Mouse (Mus musculus): Measurements from ENCODE around the gene Prnp. TPM values are rescaled to one million over a fixed set of nuclear protein-coding genes. Genes with fewer than 3 reads are reported as not detected.

The Prnp gene
- total and polyA plus RNA-seq, 2 experiments from 2014 or later = 90.6 to 139 TPM

DNA sequence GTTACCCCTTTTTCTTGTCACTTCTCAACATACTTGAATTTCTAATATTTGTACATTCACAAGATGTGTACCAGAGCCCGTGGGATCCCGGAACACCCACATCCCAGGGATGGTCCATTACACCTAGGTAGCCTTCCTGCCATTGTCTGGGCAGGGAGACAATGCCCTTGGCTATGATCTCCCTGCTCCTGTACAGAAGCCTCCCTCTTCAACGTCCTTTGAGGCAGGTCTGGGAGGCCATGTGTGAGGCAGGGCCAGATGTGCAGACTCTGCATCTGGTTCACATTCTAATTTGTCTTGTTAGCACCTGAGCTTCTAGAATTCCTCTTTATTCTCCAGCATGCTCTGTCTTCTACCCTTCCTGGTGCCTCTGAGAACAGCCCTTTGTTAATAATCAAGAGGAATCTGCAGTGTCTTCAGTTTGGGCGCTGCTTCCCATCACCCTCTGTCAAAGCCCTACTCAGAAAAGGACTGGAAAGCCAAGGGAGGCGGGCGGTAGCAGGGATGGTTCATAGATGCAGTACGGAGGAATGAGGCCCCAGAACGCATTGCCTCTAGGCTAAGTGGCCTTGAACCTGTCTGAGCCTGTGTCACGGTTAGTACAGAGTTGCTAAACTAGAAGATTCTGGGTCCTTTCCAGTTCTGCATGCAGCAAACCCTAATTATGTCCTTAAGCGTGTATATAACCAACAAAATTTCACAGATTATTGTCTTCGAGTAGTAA, 39.4 kb downstream of the Prnp start:
- no peak overlapping the region for H3K4me2 ChIP-seq (ENCODE audit: low read depth, low read length)
- no peak for DNase-seq (ENCODE audit: low spot score)
- WGBS = 64% methylated on average over 11 of the region's 11 CpGs

DNA sequence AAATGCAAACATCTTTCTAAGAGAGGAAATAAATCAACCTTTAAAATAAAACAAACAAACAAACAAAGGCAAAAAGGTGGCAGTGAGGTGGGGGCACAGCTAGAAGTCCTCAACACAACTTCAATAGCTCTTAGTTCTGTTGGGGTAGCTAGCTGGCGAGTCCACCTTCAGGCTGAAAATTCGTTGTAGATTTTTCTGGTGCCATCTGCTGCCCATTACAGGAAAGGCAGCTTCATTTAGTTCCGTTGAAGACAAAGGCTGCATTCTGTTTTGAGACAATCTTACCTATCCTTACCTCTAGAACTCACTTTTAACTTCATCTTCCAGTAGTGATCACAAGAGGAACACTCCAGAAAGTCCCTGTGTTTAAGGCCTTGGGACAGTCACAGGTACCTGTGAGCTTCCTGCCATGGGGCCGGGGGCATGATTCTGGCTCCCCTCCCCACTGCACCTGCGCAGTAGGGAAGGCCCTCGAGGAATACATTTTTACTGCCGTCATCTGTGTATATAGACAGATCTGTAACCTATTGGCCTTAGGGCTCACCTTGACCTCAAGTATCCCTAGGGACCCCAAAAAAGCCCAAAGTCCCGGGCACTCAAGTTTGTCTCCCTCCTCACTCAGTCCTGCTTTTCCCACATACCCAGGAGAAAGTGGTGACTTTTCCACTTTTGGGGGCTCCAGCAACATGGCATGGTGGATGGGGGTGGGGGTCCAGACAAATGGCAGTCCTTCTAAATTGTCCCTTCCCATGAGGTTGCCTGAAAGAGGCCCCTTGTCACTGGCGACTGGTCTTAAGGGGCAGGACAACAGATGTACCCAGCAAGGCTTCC, 40.3 kb downstream of the Prnp start:
- H3K36me3 ChIP-seq (replicated peaks; ENCODE audit: control insufficient read depth, insufficient read depth, low read length) = no peaks in the 10 kb centered on the region
- H3K4me1 ChIP-seq (ENCODE audit: control insufficient read depth, insufficient read depth) = peaks cover 20% of the 10 kb centered on the region; the same call in 1 of the 2 replicates
- no peak for ATAC-seq (ENCODE audit: insufficient read depth, low read depth)
- H3K4me2 ChIP-seq (ENCODE audit: low read depth, low read length) = no peak overlapping the region
- DNase-seq (ENCODE audit: low spot score) = peak; percentile 55
- no peaks in the 10 kb centered on the region for H3K9me3 ChIP-seq (replicated peaks; ENCODE audit: control insufficient read depth, low read length)
- TF ChIP-seq EP300 (IDR thresholded peaks at IDR 0.05; ENCODE audit: low read depth) (no peak), CTCF (IDR thresholded peaks at IDR 0.05; ENCODE audit: low read depth) (peak; percentile 73)
- H3K4me3 ChIP-seq (ENCODE audit: low read depth, low read length) = no peak overlapping the region
- whole genome bisulfite sequencing = 47% methylated on average over 9 of the region's 9 CpGs
- no peak overlapping the region for H3K27ac ChIP-seq (ENCODE audit: low read depth)
- H3K9ac ChIP-seq (replicated peaks; ENCODE audit: low read depth, low read length) = no peak overlapping the region
- no peaks in the 10 kb centered on the region for H3K27me3 ChIP-seq (ENCODE audit: control insufficient read depth, insufficient read depth, low read length)

More for the DNA sequence above, 39.4 kb downstream of the Prnp start:
- Histone ChIP-seq H3K9ac (replicated peaks; ENCODE audit: low read depth, low read length) (no peak overlapping the region), H3K4me3 (ENCODE audit: low read depth, low read length) (no peak overlapping the region), H3K27me3 (ENCODE audit: control insufficient read depth, insufficient read depth, low read length) (no peaks in the 10 kb centered on the region), H3K9me3 (replicated peaks; ENCODE audit: control insufficient read depth, low read length) (no peaks in the 10 kb centered on the region), H3K27ac (ENCODE audit: low read depth) (no peak overlapping the region), H3K36me3 (replicated peaks; ENCODE audit: control insufficient read depth, insufficient read depth, low read length) (no peaks in the 10 kb centered on the region), H3K4me1 (ENCODE audit: control insufficient read depth, insufficient read depth) (peaks cover 17% of the 10 kb centered on the region; the same call in 1 of the 2 replicates)
- no peak for TF ChIP-seq CTCF (IDR thresholded peaks at IDR 0.05; ENCODE audit: low read depth)
- TF ChIP-seq EP300 (IDR thresholded peaks at IDR 0.05; ENCODE audit: low read depth) = no peak
- ATAC-seq (ENCODE audit: insufficient read depth, low read depth) = no peak

DNA sequence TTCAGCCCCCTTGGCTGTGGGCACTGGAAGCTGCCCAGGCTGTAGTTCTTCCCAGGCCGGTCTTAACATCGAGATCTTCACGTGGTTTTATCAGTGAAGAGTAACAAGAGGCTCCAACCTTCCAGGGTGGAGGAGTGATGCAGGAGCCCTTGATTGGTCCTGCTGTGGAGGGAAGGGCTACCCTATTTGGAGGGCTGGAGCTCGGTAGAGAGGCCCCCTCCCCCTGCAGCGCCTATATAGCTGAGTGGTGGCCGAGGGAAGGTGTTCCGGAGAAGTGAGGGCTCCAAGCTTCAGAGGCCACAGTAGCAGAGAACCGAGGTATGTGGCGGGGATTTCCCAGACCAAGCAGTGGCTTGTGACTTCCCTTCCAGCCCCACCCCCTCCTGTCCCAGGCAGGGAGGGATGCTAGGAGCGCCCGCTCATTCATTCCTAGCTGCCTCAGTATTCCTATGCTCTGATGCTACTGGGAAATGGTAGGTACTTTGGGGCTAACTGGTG, 40.9 kb downstream of the Prnp start, which contains the start of gene Prnd:
Gene Prnd, plus strand, starts transcription at position 264 of the 498 bp plus-strand sequence.
- TF ChIP-seq CTCF (IDR thresholded peaks at IDR 0.05; ENCODE audit: low read depth) (no peak), EP300 (IDR thresholded peaks at IDR 0.05; ENCODE audit: low read depth) (no peak)
- no peaks in the 10 kb centered on the region for H3K27me3 ChIP-seq (ENCODE audit: control insufficient read depth, insufficient read depth, low read length)
- H3K9me3 ChIP-seq (replicated peaks; ENCODE audit: control insufficient read depth, low read length) = no peaks in the 10 kb centered on the region
- ATAC-seq (ENCODE audit: insufficient read depth, low read depth) (0 out of 2 replicates have a peak, but pooled peaks have one; percentile 7), DNase-seq (ENCODE audit: low spot score) (no peak)
- H3K36me3 ChIP-seq (replicated peaks; ENCODE audit: control insufficient read depth, insufficient read depth, low read length) = no peaks in the 10 kb centered on the region
- H3K4me1 ChIP-seq (ENCODE audit: control insufficient read depth, insufficient read depth) = peaks cover 26% of the 10 kb centered on the region; the same call in 1 of the 2 replicates
- no peak within 1 kb of the TSS for H3K9ac ChIP-seq (replicated peaks; ENCODE audit: low read depth, low read length)
- 0 out of 2 replicates have a peak within 1 kb of the TSS, but pooled peaks have one; percentile 2 for H3K4me2 ChIP-seq (ENCODE audit: low read depth, low read length)
- no peak within 1 kb of the TSS for H3K4me3 ChIP-seq (ENCODE audit: low read depth, low read length)
- no peak within 1 kb of the TSS for H3K27ac ChIP-seq (ENCODE audit: low read depth)
- WGBS = 11% methylated on average over 10 of the region's 11 CpGs

DNA sequence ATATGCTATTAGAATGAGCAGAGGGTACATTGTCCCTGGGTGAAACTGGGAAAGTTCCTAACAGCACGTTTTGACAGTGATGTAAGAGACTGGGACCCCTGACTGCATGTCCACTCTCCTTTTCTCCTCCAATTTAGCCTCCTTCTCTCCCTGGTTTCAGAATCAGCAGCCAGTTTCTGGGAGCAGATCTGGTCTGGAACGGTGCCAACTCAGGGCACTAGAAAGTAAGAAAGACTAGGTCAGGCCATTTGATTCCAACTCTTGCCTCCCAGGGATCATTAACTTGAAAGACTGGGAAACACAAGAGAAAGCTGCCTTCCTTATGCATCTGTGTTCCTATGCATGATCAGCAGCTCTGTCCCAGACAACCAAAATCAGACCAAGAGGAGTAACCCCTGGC, 42.7 kb downstream of the Prnp start:
- TF ChIP-seq CTCF (IDR thresholded peaks at IDR 0.05; ENCODE audit: low read depth) (no peak), EP300 (IDR thresholded peaks at IDR 0.05; ENCODE audit: low read depth) (no peak)
- H3K27ac ChIP-seq (ENCODE audit: low read depth) = no peak overlapping the region
- H3K4me2 ChIP-seq (ENCODE audit: low read depth, low read length) = peak overlapping the region; percentile 56; the same call in 1 of the 2 replicates
- no peaks in the 10 kb centered on the region for H3K36me3 ChIP-seq (replicated peaks; ENCODE audit: control insufficient read depth, insufficient read depth, low read length)
- no peak overlapping the region for H3K4me3 ChIP-seq (ENCODE audit: low read depth, low read length)
- DNase-seq (ENCODE audit: low spot score) (no peak), ATAC-seq (ENCODE audit: insufficient read depth, low read depth) (no peak)
- WGBS = 55% methylated on average over 2 of the region's 2 CpGs
- H3K4me1 ChIP-seq (ENCODE audit: control insufficient read depth, insufficient read depth) = peaks cover 26% of the 10 kb centered on the region; the same call in 1 of the 2 replicates
- no peaks in the 10 kb centered on the region for H3K9me3 ChIP-seq (replicated peaks; ENCODE audit: control insufficient read depth, low read length)
- no peak overlapping the region for H3K9ac ChIP-seq (replicated peaks; ENCODE audit: low read depth, low read length)
- H3K27me3 ChIP-seq (ENCODE audit: control insufficient read depth, insufficient read depth, low read length) = no peaks in the 10 kb centered on the region

DNA sequence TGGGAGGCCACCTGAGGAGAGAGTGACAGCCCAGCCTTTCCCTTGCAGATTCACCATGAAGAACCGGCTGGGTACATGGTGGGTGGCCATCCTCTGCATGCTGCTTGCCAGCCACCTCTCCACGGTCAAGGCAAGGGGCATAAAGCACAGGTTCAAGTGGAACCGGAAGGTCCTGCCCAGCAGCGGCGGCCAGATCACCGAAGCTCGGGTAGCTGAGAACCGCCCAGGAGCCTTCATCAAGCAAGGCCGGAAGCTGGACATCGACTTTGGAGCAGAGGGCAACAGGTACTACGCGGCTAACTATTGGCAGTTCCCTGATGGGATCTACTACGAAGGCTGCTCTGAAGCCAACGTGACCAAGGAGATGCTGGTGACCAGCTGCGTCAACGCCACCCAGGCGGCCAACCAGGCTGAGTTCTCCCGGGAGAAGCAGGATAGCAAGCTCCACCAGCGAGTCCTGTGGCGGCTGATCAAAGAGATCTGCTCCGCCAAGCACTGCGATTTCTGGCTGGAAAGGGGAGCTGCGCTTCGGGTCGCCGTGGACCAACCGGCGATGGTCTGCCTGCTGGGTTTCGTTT, 43.3 kb downstream of the Prnp start:
- H3K9ac ChIP-seq (replicated peaks; ENCODE audit: low read depth, low read length) = no peak overlapping the region
- no peak for ATAC-seq (ENCODE audit: insufficient read depth, low read depth)
- WGBS = 17% methylated on average over 29 of the region's 29 CpGs
- H3K27me3 ChIP-seq (ENCODE audit: control insufficient read depth, insufficient read depth, low read length) = no peaks in the 10 kb centered on the region
- H3K4me3 ChIP-seq (ENCODE audit: low read depth, low read length) = peak overlapping the region; percentile 27
- H3K4me1 ChIP-seq (ENCODE audit: control insufficient read depth, insufficient read depth) = peaks cover 28% of the 10 kb centered on the region
- TF ChIP-seq EP300 (IDR thresholded peaks at IDR 0.05; ENCODE audit: low read depth) (no peak), CTCF (IDR thresholded peaks at IDR 0.05; ENCODE audit: low read depth) (no peak)
- no peaks in the 10 kb centered on the region for H3K9me3 ChIP-seq (replicated peaks; ENCODE audit: control insufficient read depth, low read length)
- H3K36me3 ChIP-seq (replicated peaks; ENCODE audit: control insufficient read depth, insufficient read depth, low read length) = no peaks in the 10 kb centered on the region
- H3K4me2 ChIP-seq (ENCODE audit: low read depth, low read length) = peak overlapping the region; percentile 56
- no peak for DNase-seq (ENCODE audit: low spot score)
- H3K27ac ChIP-seq (ENCODE audit: low read depth) = no peak overlapping the region
